Mouse (Mus musculus) liver, embryonic 14.5 days (tissue): Measurements from ENCODE around the gene Kantr. TPM values are rescaled to one million over a fixed set of nuclear protein-coding genes. Genes with fewer than 3 reads are reported as not detected.

Experiments
- ATAC-seq: fragments of 200-750 bp; cut with Nextera tagmentation; 2 replicates; pipeline ENCODE4 v1.8.0; 2017; ENCODE audit warnings: moderate number of reproducible peaks, mild to moderate bottlenecking, moderate library complexity; ENCODE audit not compliant: insufficient read depth
- DNase-seq, 3 experiments: peaks; one replicate each; pipeline ENCODE4 v3.0.0-alpha.2; 2012 to 2013; ENCODE audit warnings: low read depth in 3 of 3, low spot score in 3 of 3
- H3K27ac ChIP-seq: fragments of 300-500 bp; sonication (generic); 2 replicates; pipeline ENCODE4 v1.5.1; 2014; ENCODE audit warnings: moderate library complexity, mild to moderate bottlenecking, control low read depth, inconsistent platforms
- H3K27me3 ChIP-seq: fragments of 300-500 bp; sonication (generic); 2 replicates; pipeline ENCODE4 v1.6.1; 2014; ENCODE audit warnings: mild to moderate bottlenecking, low read length, moderate library complexity; ENCODE audit not compliant: control insufficient read depth, insufficient read depth
- H3K36me3 ChIP-seq: fragments of 300-500 bp; sonication (generic); replicated peaks from 2 replicates; pipeline ENCODE4 v1.6.1; 2014; ENCODE audit warnings: low read depth; ENCODE audit not compliant: control insufficient read depth, insufficient read depth
- H3K4me1 ChIP-seq, 2 experiments: fragments of 200-500 bp in 1 of 2; fragments of 300-500 bp in 1 of 2; sonication (generic) in 1 of 2; replicated peaks; 2 replicates each; pipeline ENCODE4 v1.6.1; 2012 to 2014; ENCODE audit warnings: antibody characterized with exemption in 1 of 2, inconsistent platforms in 1 of 2, low read length in 1 of 2; ENCODE audit not compliant: control insufficient read depth in 2 of 2, insufficient read depth in 2 of 2
- H3K4me2 ChIP-seq: fragments of 300-500 bp; sonication (generic); 2 replicates; pipeline ENCODE4 v1.6.1; 2014; ENCODE audit warnings: low read depth, mild to moderate bottlenecking, control low read depth, moderate library complexity
- H3K4me3 ChIP-seq, 2 experiments: fragments of 200-500 bp in 1 of 2; fragments of 300-500 bp in 1 of 2; sonication (generic) in 1 of 2; 2 replicates each; pipeline ENCODE4 v1.5.1; 2012 to 2014; ENCODE audit warnings: low read depth in 2 of 2, low read length in 2 of 2, mild to moderate bottlenecking in 2 of 2, control low read depth in 1 of 2, inconsistent platforms in 1 of 2, moderate library complexity in 1 of 2; ENCODE audit not compliant: insufficient read depth in 1 of 2
- H3K9ac ChIP-seq: fragments of 300-500 bp; sonication (generic); replicated peaks from 2 replicates; pipeline ENCODE4 v1.6.1; 2014; ENCODE audit warnings: mild to moderate bottlenecking, control low read depth, moderate library complexity
- H3K9me3 ChIP-seq: fragments of 300-500 bp; sonication (generic); 2 replicates; pipeline ENCODE4 v1.6.1; 2016; ENCODE audit warnings: low read length, mixed read lengths; ENCODE audit not compliant: control insufficient read depth
- CTCF ChIP-seq: IDR thresholded peaks from 2 replicates; pipeline ENCODE4 v1.5.1; 2016; ENCODE audit warnings: antibody characterized with exemption, low read depth, control low read depth
- EP300 ChIP-seq: IDR thresholded peaks from 2 replicates; pipeline ENCODE4 v1.6.1; 2016; ENCODE audit warnings: antibody characterized with exemption, low read depth
- WGBS: fragments of 180-500 bp; shearing (Covaris S2); extraction: QIAGEN DNeasy Blood & Tissue Kit; methylation state at CpG from one replicate; pipeline ENCODE4 v1.1.7; 2014; ENCODE audit not compliant: insufficient replicate concordance; 5-methylcytosine and 5-hydroxymethylcytosine counted together
- polyA plus RNA-seq, 2 experiments: library from polyadenylated mRNA; depleted of rRNA in 1 of 2; stranded (reverse) in 1 of 2; unstranded in 1 of 2; fragments of >200 nt; fragmentation: Nextera tagmentation in 1 of 2; extraction: Ambion mirVana in 1 of 2; gene quantifications; 2 replicates each; pipeline versions ENCODE4 v1.2.1 to v1.2.3; 2012 to 2014

The Kantr gene
- polyA plus RNA-seq, 2 experiments = 2.0 to 2.1 TPM

GRCm38 (mm10) chrX:152323584-152323983, 3.7 kb downstream of the Kantr start:
- ATAC-seq (no peak), DNase-seq (no peak)
- Histone ChIP-seq H3K9ac (no peak overlapping the region), H3K9me3 (no peaks in the 10 kb centered on the region), H3K4me1 (peaks cover 0 to 6% of the 10 kb centered on the region in 2 experiments; a peak in 2 of 4 replicates), H3K4me2 (no peak overlapping the region), H3K27me3 (no peaks in the 10 kb centered on the region), H3K36me3 (no peaks in the 10 kb centered on the region), H3K27ac (no peak overlapping the region), H3K4me3 (no peak overlapping the region)
- 53% methylated on average over 1 of the region's 1 CpGs for WGBS
- TF ChIP-seq EP300 (no peak), CTCF (peak; percentile 45; the same call in 1 of the 2 replicates)

GRCm38 (mm10) chrX:152322776-152323175, 4.5 kb downstream of the Kantr start:
- Histone ChIP-seq H3K9ac (no peak overlapping the region), H3K27me3 (no peaks in the 10 kb centered on the region), H3K4me3 (no peak overlapping the region), H3K4me2 (no peak overlapping the region), H3K36me3 (no peaks in the 10 kb centered on the region), H3K9me3 (no peaks in the 10 kb centered on the region), H3K4me1 (peaks cover 0 to 3% of the 10 kb centered on the region in 2 experiments; a peak in 2 of 4 replicates), H3K27ac (no peak overlapping the region)
- DNase-seq (no peak), ATAC-seq (no peak)
- WGBS = 20% methylated on average over 2 of the region's 2 CpGs
- TF ChIP-seq EP300 (no peak), CTCF (no peak)

- no peak for ATAC-seq
Measured at GRCm38 (mm10) chrX:152320535-152320934, 6.8 kb downstream of the Kantr start.

GRCm38 (mm10) chrX:152307942-152308341, 19.4 kb downstream of the Kantr start:
- no peaks in the 10 kb centered on the region for H3K9me3 ChIP-seq
- H3K9ac ChIP-seq = no peak overlapping the region
- peak overlapping the region; percentile 25 for H3K4me2 ChIP-seq
- 31% methylated on average over 2 of the region's 2 CpGs for WGBS
- peak overlapping the region; percentile 69 for H3K27ac ChIP-seq
- H3K27me3 ChIP-seq = no peaks in the 10 kb centered on the region
- DNase-seq (peak; percentile 55 to 63 (median 58)), ATAC-seq (peak; percentile 78)
- no peaks in the 10 kb centered on the region for H3K36me3 ChIP-seq
- no peak overlapping the region for H3K4me3 ChIP-seq
- TF ChIP-seq CTCF = peak; percentile 65
- no peak for TF ChIP-seq EP300
- H3K4me1 ChIP-seq = peaks cover 15 to 21% of the 10 kb centered on the region in 2 experiments

More at GRCm38 (mm10) chrX:152320535-152320934, 6.8 kb downstream of the Kantr start:
- 60% methylated on average over 4 of the region's 4 CpGs for WGBS
- TF ChIP-seq CTCF (no peak), EP300 (no peak)
- Histone ChIP-seq H3K4me2 (no peak overlapping the region), H3K27me3 (no peaks in the 10 kb centered on the region), H3K9ac (no peak overlapping the region), H3K4me3 (no peak overlapping the region), H3K27ac (no peak overlapping the region), H3K4me1 (no peaks in the 10 kb centered on the region; a peak in 1 of 4 replicates), H3K36me3 (no peaks in the 10 kb centered on the region), H3K9me3 (no peaks in the 10 kb centered on the region)
- DNase-seq = no peak

- peak; percentile 80 to 86 (median 83) for DNase-seq
- no peaks in the 10 kb centered on the region for H3K36me3 ChIP-seq
- H3K27me3 ChIP-seq = no peaks in the 10 kb centered on the region
- ATAC-seq = peak; percentile 99
- no peak overlapping the region for H3K9ac ChIP-seq
- peak overlapping the region; percentile 25 for H3K4me2 ChIP-seq
- no peaks in the 10 kb centered on the region for H3K9me3 ChIP-seq
- no peak for TF ChIP-seq CTCF
- TF ChIP-seq EP300 = peak; percentile 90
- peaks cover 15 to 21% of the 10 kb centered on the region in 2 experiments for H3K4me1 ChIP-seq
- H3K27ac ChIP-seq = peak overlapping the region; percentile 87
- H3K4me3 ChIP-seq = no peak overlapping the region
Measured at GRCm38 (mm10) chrX:152307371-152307770, 19.9 kb downstream of the Kantr start.
